Mouse (Mus musculus) kidney, embryonic 16.5 days (tissue): Measurements from ENCODE around the gene Lactbl1. TPM values are rescaled to one million over a fixed set of nuclear protein-coding genes. Genes with fewer than 3 reads are reported as not detected.

Source experiments
- microRNA-seq: library from miRNA; unstranded; fragments of <30 nt; microRNA quantifications from one replicate; pipeline ENCODE4, GENCODE M21; 2016
- polyA plus RNA-seq: library from polyadenylated mRNA; unstranded; fragments of >200 nt; fragmentation: Nextera tagmentation; extraction: Ambion mirVana; gene quantifications from 2 replicates; pipeline ENCODE4 v1.2.1, GENCODE M21; 2015

The Lactbl1 gene
- polyA plus RNA-seq, 1 experiment from 2014 or later, result not detected

Small RNAs within 50 kb of the gene (microRNA-seq; reads per million reads assigned to microRNA genes)
- gene Gm22180, result not detected

Other genes with a start within 250 kb of the Lactbl1 start
- gene Htr1d, start 199.1 kb upstream of the Lactbl1 start, polyA plus RNA-seq, result 0.44 and 0.72 TPM in 2 replicates
- gene 6030445D17Rik, start 160.4 kb upstream of the Lactbl1 start, polyA plus RNA-seq, result 0.35 and 0.46 TPM in 2 replicates
- 131 and 152 TPM in 2 replicates for gene Luzp1, start 152.9 kb upstream of the Lactbl1 start, polyA plus RNA-seq
- 25.7 and 30.5 TPM in 2 replicates for gene Kdm1a, start 19.9 kb upstream of the Lactbl1 start, polyA plus RNA-seq
- not detected in 2 replicates for gene Tex46, start 12.2 kb upstream of the Lactbl1 start, polyA plus RNA-seq
- 3.4 and 3.6 TPM in 2 replicates for gene Ephb2, start 213.4 kb downstream of the Lactbl1 start, polyA plus RNA-seq